ENCODE assay signal across 9 mouse cellular contexts in genomic region chr7:111249606-111250005, GRCm38 (mm10).
A peak's percentile ranks its signal among the peaks of the same experiment; 100 is the strongest.
DNase-seq lines count a peak whose midpoint lies in the region; TF ChIP-seq lines count a peak whose summit lies in the region.
"Had no signal": no experiment of that assay in that cellular context is flagged by ENCODE, and none has a peak within 500 bp of the region (broad histone marks: within the 10 kb centered on the region; RNA-seq: fewer than 3 reads in every experiment).

No protein-coding gene starts in this region.

- H3K4me3 ChIP-seq in CH12.LX (replicated peaks in 1 of 3; ENCODE audit: low read depth in 2 of 3, low read length in 2 of 3, poor library complexity in 1 of 3): no peak overlapping the region
- H3K4me3 ChIP-seq: limb, embryonic 12.5 days had no signal

- H3K79me2 ChIP-seq in CH12.LX (replicated peaks; ENCODE audit: control insufficient read depth, extremely low read depth, insufficient read depth, poor library complexity, severe bottlenecking): no peaks in the 10 kb centered on the region

- no peak for TF ChIP-seq POLR2A in CH12.LX (IDR thresholded peaks at IDR 0.05; ENCODE audit: low read depth, low read length)

- no peaks in the 10 kb centered on the region for H3K4me1 ChIP-seq in CH12.LX (ENCODE audit: control insufficient read depth in 1 of 2, insufficient read depth in 2 of 2)
- H3K4me1 ChIP-seq: limb, embryonic 12.5 days had no signal

- no peak overlapping the region for H3K27ac ChIP-seq in CH12.LX (ENCODE audit: insufficient read depth, low read depth)
- H3K27ac ChIP-seq: limb, embryonic 12.5 days had no signal

- H3K36me3 ChIP-seq in CH12.LX (replicated peaks in 1 of 2; ENCODE audit: control insufficient read depth in 1 of 2, insufficient read depth in 1 of 2, low read length in 1 of 2): no peaks in the 10 kb centered on the region
- H3K36me3 ChIP-seq: limb, embryonic 12.5 days had no signal

- TF ChIP-seq EP300 in CH12.LX (IDR thresholded peaks at IDR 0.05; ENCODE audit: low read length): no peak

- no peak overlapping the region for H3K4me2 ChIP-seq in CH12.LX (ENCODE audit: insufficient read depth, low read depth, poor library complexity, severe bottlenecking)
- H3K4me2 ChIP-seq: limb, embryonic 12.5 days had no signal

- TF ChIP-seq RAD21 in CH12.LX (IDR thresholded peaks at IDR 0.05; ENCODE audit: low read depth, low read length): peak; percentile 71

- no peak overlapping the region for H3K9ac ChIP-seq in CH12.LX (ENCODE audit: insufficient read depth, low read depth)
- H3K9ac ChIP-seq: limb, embryonic 12.5 days had no signal

- dilution Hi-C loops in CH12.LX (cut with MboI; ENCODE audit: extremely low pct_ligation_motif_present, extremely low pct_unique_long_range_greater_than_20kb, low sequenced_read_pairs): no loop called here

- in situ Hi-C loops in CH12.LX (cut with MboI; ENCODE audit: low pct_ligation_motif_present, low pct_unique_long_range_greater_than_20kb, low sequenced_read_pairs): no loop called here

- no peaks in the 10 kb centered on the region for H3K9me3 ChIP-seq in CH12.LX (replicated peaks; ENCODE audit: low read length)
- H3K9me3 ChIP-seq: limb, embryonic 12.5 days had no signal

- DNase-seq in CH12.LX (ENCODE audit: extremely low read depth): peak; percentile 58
- peak; percentile 82 to 96 for DNase-seq in adrenal gland, adult (ENCODE audit: inconsistent age in 2 of 2, low spot score in 1 of 2)
- peak; percentile 78 for DNase-seq in embryo, embryonic 10.5 days (ENCODE audit: low spot score)
- DNase-seq in gastrocnemius, postnatal 36 days: peak; percentile 80 to 84
- peak; percentile 76 to 89 for DNase-seq in layer of hippocampus, adult 18-20 months (ENCODE audit: low spot score in 2 of 2)
- peak; percentile 91 for DNase-seq in lung, postnatal 14 days
- DNase-seq in right cerebral cortex, adult 2 months (ENCODE audit: low spot score in 2 of 2): peak; percentile 88 to 90
- DNase-seq in urinary bladder, postnatal 25 days (ENCODE audit: low spot score): peak; percentile 86

- intact Hi-C loops in gastrocnemius, postnatal 36 days (cut with DNase I): loop anchor here (5.0 to 10.0 kb wide), 2 partner anchors 545 to 723 kb away; no protein-coding TSS in a partner anchor

- TF ChIP-seq CTCF in CH12.LX (conservative IDR thresholded peaks at IDR 0.05 in 1 of 2, IDR thresholded peaks at IDR 0.05 in 1 of 2; ENCODE audit: low read depth in 2 of 2, low read length in 2 of 2): peak; percentile 87 to 90

- no peaks in the 10 kb centered on the region for H3K27me3 ChIP-seq in CH12.LX (replicated peaks)

TF ChIP-seq in CH12.LX, 34 proteins besides CTCF, POLR2A, EP300 and RAD21:
- TF ChIP-seq JUND (conservative IDR thresholded peaks at IDR 0.05; ENCODE audit: low read depth, low read length) (no peak), MAZ (IDR thresholded peaks at IDR 0.05; ENCODE audit: low read depth, low read length) (no peak), TCF12 (IDR thresholded peaks at IDR 0.05; ENCODE audit: low read depth, low read length) (no peak), SMC3 (IDR thresholded peaks at IDR 0.05; ENCODE audit: low read depth, low read length) (peak; percentile 87), NELFE (IDR thresholded peaks at IDR 0.05; ENCODE audit: low read depth, low read length) (no peak), MEF2A (IDR thresholded peaks at IDR 0.05; ENCODE audit: borderline replicate concordance, low read depth, low read length) (no peak), JUN (IDR thresholded peaks at IDR 0.05; ENCODE audit: insufficient read depth, low read depth, low read length) (no peak), MXI1 (IDR thresholded peaks at IDR 0.05; ENCODE audit: low read depth, low read length) (no peak)
